Mouse (Mus musculus) layer of hippocampus, postnatal 25 days (tissue): ENCODE results near the gene Rps6ka1. TPM values are rescaled to one million over a fixed set of nuclear protein-coding genes. Genes with fewer than 3 reads are reported as not detected.
"Not testable (repeated sequence)": the region's sequence is repeated elsewhere in the genome, so short reads cannot be mapped to it uniquely, and the experiment has no call there.

ENCODE experiments used
- DNase-seq, 2 experiments: peaks; one replicate each; pipeline ENCODE4 v3.0.0; 2022; ENCODE audit warnings: mixed read lengths in 2 of 2, low spot score in 1 of 2; ENCODE audit errors: extremely low spot score in 1 of 2
- total RNA-seq, 2 experiments: library from RNA; stranded (reverse); gene quantifications; 2 replicates each; pipeline ENCODE4 v1.2.3; 2021

The Rps6ka1 gene
- 10 to 100 TPM; 11.4 to 12.7 TPM for total RNA-seq

- DNase-seq: peak; percentile 57 to 59
Measured at GRCm38 (mm10) chr4:133887672-133888453, at the start of gene Rps6ka1. TSS of gene Rps6ka1 (minus strand) at chr4:133887797.

- DNase-seq: no peak
Measured at GRCm38 (mm10) chr4:133931785-133932184, 44.2 kb upstream of the Rps6ka1 start.

- peak in 1 of 2 experiments; percentile 26 for DNase-seq
Measured at GRCm38 (mm10) chr4:133931349-133931748, 43.8 kb upstream of the Rps6ka1 start.

- DNase-seq: no peak
Measured at GRCm38 (mm10) chr4:133929278-133929670, 41.7 kb upstream of the Rps6ka1 start.

- DNase-seq: no peak
Measured at GRCm38 (mm10) chr4:133928576-133929277, 41.1 kb upstream of the Rps6ka1 start.

GRCm38 (mm10) chr4:133925204-133925603, 37.6 kb upstream of the Rps6ka1 start:
- no peak for DNase-seq

- no peak for DNase-seq
Measured at GRCm38 (mm10) chr4:133923743-133924142, 36.1 kb upstream of the Rps6ka1 start.

- DNase-seq: not testable (repeated sequence)
Measured at GRCm38 (mm10) chr4:133918093-133918825, 30.7 kb upstream of the Rps6ka1 start.

- no peak for DNase-seq
Measured at GRCm38 (mm10) chr4:133911983-133912382, 24.4 kb upstream of the Rps6ka1 start.

- DNase-seq: peak; percentile 91 to 96
Measured at GRCm38 (mm10) chr4:133910236-133911211, 22.9 kb upstream of the Rps6ka1 start.

- DNase-seq: no peak
Measured at GRCm38 (mm10) chr4:133908051-133908450, 20.5 kb upstream of the Rps6ka1 start.

GRCm38 (mm10) chr4:133907086-133907485, 19.5 kb upstream of the Rps6ka1 start:
- DNase-seq: no peak

GRCm38 (mm10) chr4:133906336-133906735, 18.7 kb upstream of the Rps6ka1 start:
- DNase-seq: not testable (repeated sequence)

GRCm38 (mm10) chr4:133905167-133905566, 17.6 kb upstream of the Rps6ka1 start:
- no peak for DNase-seq

GRCm38 (mm10) chr4:133904326-133904725, 16.7 kb upstream of the Rps6ka1 start:
- DNase-seq: no peak

GRCm38 (mm10) chr4:133903372-133903771, 15.8 kb upstream of the Rps6ka1 start:
- DNase-seq: no peak

- no peak for DNase-seq
Measured at GRCm38 (mm10) chr4:133902510-133902909, 14.9 kb upstream of the Rps6ka1 start.

GRCm38 (mm10) chr4:133900887-133901286, 13.3 kb upstream of the Rps6ka1 start:
- DNase-seq: no peak

- DNase-seq: no peak
Measured at GRCm38 (mm10) chr4:133900352-133900751, 12.8 kb upstream of the Rps6ka1 start.
